Mouse (Mus musculus) lung, postnatal 0 days (tissue): ENCODE results near the gene Klhdc10. TPM values are rescaled to one million over a fixed set of nuclear protein-coding genes. Genes with fewer than 3 reads are reported as not detected.

Experiments
- ATAC-seq: fragments of 200-750 bp; cut with Nextera tagmentation; 2 replicates; pipeline ENCODE4 v1.8.0; 2017; ENCODE audit warnings: moderate library complexity
- DNase-seq: peaks from one replicate; pipeline ENCODE4 v3.0.0-alpha.2; 2016; ENCODE audit warnings: low spot score
- H3K27ac ChIP-seq: fragments of 300-500 bp; sonication (generic); 2 replicates; pipeline ENCODE4 v1.5.1; 2014; ENCODE audit warnings: antibody characterized with exemption, mild to moderate bottlenecking, low read length, mixed read lengths
- H3K27me3 ChIP-seq: fragments of 300-500 bp; sonication (generic); replicated peaks from 2 replicates; pipeline ENCODE4 v1.6.1; 2014; ENCODE audit warnings: low read length, mixed read lengths; ENCODE audit not compliant: insufficient read depth
- H3K36me3 ChIP-seq: fragments of 300-500 bp; sonication (generic); 2 replicates; pipeline ENCODE4 v1.6.1; 2014; ENCODE audit warnings: low read length, mixed read lengths; ENCODE audit not compliant: insufficient read depth
- H3K4me1 ChIP-seq: fragments of 300-500 bp; sonication (generic); 2 replicates; pipeline ENCODE4 v1.6.1; 2014; ENCODE audit warnings: antibody characterized with exemption, low read depth, low read length, mixed read lengths; ENCODE audit not compliant: insufficient read depth
- H3K4me2 ChIP-seq: fragments of 300-500 bp; sonication (generic); replicated peaks from 2 replicates; pipeline ENCODE4 v1.6.1; 2014; ENCODE audit warnings: low read depth, mild to moderate bottlenecking, low read length, moderate library complexity, mixed read lengths
- H3K4me3 ChIP-seq: fragments of 300-500 bp; sonication (generic); 2 replicates; pipeline ENCODE4 v1.5.1; 2014; ENCODE audit warnings: low read depth, low read length
- H3K9ac ChIP-seq: fragments of 300-500 bp; sonication (generic); replicated peaks from 2 replicates; pipeline ENCODE4 v1.6.1; 2014; ENCODE audit warnings: low read depth, mild to moderate bottlenecking
- H3K9me3 ChIP-seq: fragments of 300-500 bp; sonication (generic); 2 replicates; pipeline ENCODE4 v1.6.1; 2016; ENCODE audit warnings: low read length, mixed read lengths
- CTCF ChIP-seq: IDR thresholded peaks from 2 replicates; pipeline ENCODE4 v1.5.1; 2016; ENCODE audit warnings: antibody characterized with exemption, mild to moderate bottlenecking
- EP300 ChIP-seq: IDR thresholded peaks from 2 replicates; pipeline ENCODE4 v1.6.1; 2016; ENCODE audit warnings: antibody characterized with exemption, mild to moderate bottlenecking, control low read depth
- WGBS: fragments of 180-500 bp; shearing (Covaris S2); extraction: QIAGEN DNeasy Blood & Tissue Kit; methylation state at CpG from one replicate; pipeline ENCODE4 v1.1.7; 2014; 5-methylcytosine and 5-hydroxymethylcytosine counted together
- polyA plus RNA-seq: library from polyadenylated mRNA; unstranded; fragments of >200 nt; fragmentation: Nextera tagmentation; extraction: Ambion mirVana; gene quantifications from 2 replicates; pipeline ENCODE4 v1.2.1, GENCODE M21; 2015

The Klhdc10 gene
- polyA plus RNA-seq, 1 experiment from 2014 or later, result 7.9 TPM

GRCm38 (mm10) chr6:30400146-30400545 is 1.5 kb upstream of the Klhdc10 start:
- Histone ChIP-seq H3K4me2 (no peak overlapping the region), H3K9me3 (no peaks in the 10 kb centered on the region), H3K9ac (no peak overlapping the region), H3K27me3 (no peaks in the 10 kb centered on the region), H3K27ac (peak overlapping the region; percentile 38; the same call in 1 of the 2 replicates), H3K4me1 (no peaks in the 10 kb centered on the region), H3K36me3 (no peaks in the 10 kb centered on the region), H3K4me3 (no peak overlapping the region)
- DNase-seq, result no peak
- 72% methylated on average over 5 of the region's 5 CpGs for WGBS
- TF ChIP-seq EP300 (no peak), CTCF (no peak)
- no peak for ATAC-seq

GRCm38 (mm10) chr6:30400716-30401115 is 952 bp upstream of the Klhdc10 start:
- DNase-seq, result peak; percentile 64
- no peak for TF ChIP-seq EP300
- Histone ChIP-seq H3K4me2 (peak overlapping the region; percentile 61), H3K4me1 (no peaks in the 10 kb centered on the region), H3K36me3 (no peaks in the 10 kb centered on the region), H3K9me3 (no peaks in the 10 kb centered on the region), H3K27ac (peak overlapping the region; percentile 89), H3K4me3 (peak overlapping the region; percentile 93), H3K9ac (peak overlapping the region; percentile 45; the same call in 1 of the 2 replicates), H3K27me3 (no peaks in the 10 kb centered on the region)
- ATAC-seq, result no peak
- 3% methylated on average over 7 of the region's 7 CpGs for WGBS

GRCm38 (mm10) chr6:30402091-30402491 is 423 bp downstream of the Klhdc10 start:
- ATAC-seq, result peak; percentile 24
- peak; percentile 56 for DNase-seq
- peak overlapping the region; percentile 89 for H3K27ac ChIP-seq

GRCm38 (mm10) chr6:30403465-30403864 is 1.8 kb downstream of the Klhdc10 start:
- Histone ChIP-seq H3K4me2 (0 out of 2 replicates have a peak overlapping the region, but pooled peaks have one; percentile 25), H3K27me3 (no peaks in the 10 kb centered on the region), H3K9me3 (no peaks in the 10 kb centered on the region), H3K27ac (no peak overlapping the region), H3K9ac (no peak overlapping the region), H3K4me1 (no peaks in the 10 kb centered on the region), H3K36me3 (no peaks in the 10 kb centered on the region), H3K4me3 (0 out of 2 replicates have a peak overlapping the region, but pooled peaks have one; percentile 14)
- DNase-seq (peak; percentile 94), ATAC-seq (no peak)
- WGBS, result 19% methylated on average over 4 of the region's 4 CpGs
- TF ChIP-seq EP300 (no peak), CTCF (peak; percentile 98)

More at GRCm38 (mm10) chr6:30402091-30402491, 423 bp downstream of the Klhdc10 start:
- TF ChIP-seq CTCF, result no peak
- TF ChIP-seq EP300, result no peak
- no peaks in the 10 kb centered on the region for H3K4me1 ChIP-seq
- H3K27me3 ChIP-seq, result no peaks in the 10 kb centered on the region
- H3K9me3 ChIP-seq, result no peaks in the 10 kb centered on the region
- H3K4me3 ChIP-seq, result peak overlapping the region; percentile 93
- H3K36me3 ChIP-seq, result no peaks in the 10 kb centered on the region
- under 1% methylated on average over 29 of the region's 29 CpGs for WGBS
- H3K4me2 ChIP-seq, result peak overlapping the region; percentile 62
- peak overlapping the region; percentile 74 for H3K9ac ChIP-seq

GRCm38 (mm10) chr6:30404671-30405070 is 3.0 kb downstream of the Klhdc10 start:
- Histone ChIP-seq H3K36me3 (no peaks in the 10 kb centered on the region), H3K9me3 (no peaks in the 10 kb centered on the region), H3K9ac (no peak overlapping the region), H3K4me3 (no peak overlapping the region), H3K4me2 (no peak overlapping the region), H3K27ac (no peak overlapping the region), H3K4me1 (no peaks in the 10 kb centered on the region), H3K27me3 (no peaks in the 10 kb centered on the region)
- no peak for TF ChIP-seq EP300
- no peak for TF ChIP-seq CTCF
- ATAC-seq, result no peak
- WGBS, result 61% methylated on average over 5 of the region's 5 CpGs
- no peak for DNase-seq

- ATAC-seq (no peak), DNase-seq (no peak)
- H3K27me3 ChIP-seq, result no peaks in the 10 kb centered on the region
- no peak overlapping the region for H3K4me3 ChIP-seq
- 89% methylated on average over 4 of the region's 4 CpGs for WGBS
- no peaks in the 10 kb centered on the region for H3K36me3 ChIP-seq
- H3K9ac ChIP-seq, result no peak overlapping the region
- H3K9me3 ChIP-seq, result no peaks in the 10 kb centered on the region
- no peak for TF ChIP-seq EP300
- no peak for TF ChIP-seq CTCF
- no peak overlapping the region for H3K4me2 ChIP-seq
- H3K4me1 ChIP-seq, result no peaks in the 10 kb centered on the region
- no peak overlapping the region for H3K27ac ChIP-seq
These were observed 6.6 kb downstream of the Klhdc10 start for GRCm38 (mm10) chr6:30408276-30408675.
